ENCODE assay signal across 7 mouse cellular contexts in genomic region chr1:127459015-127459451, GRCm38 (mm10).
DNase-seq lines count a peak whose midpoint lies in the region; ATAC-seq and TF ChIP-seq lines count a peak whose summit lies in the region.

No protein-coding gene starts in this region.

- no peak overlapping the region for H3K4me2 ChIP-seq in forebrain, embryonic 12.5 days
- H3K4me2 ChIP-seq in hindbrain, embryonic 13.5 days, result no peak overlapping the region

- ATAC-seq in forebrain, embryonic 12.5 days (ENCODE audit: low FRiP score), result peak; percentile 84; the same call in 1 of the 2 replicates
- peak; percentile 80 for ATAC-seq in hindbrain, embryonic 13.5 days (ENCODE audit: low FRiP score)

- no peaks in the 10 kb centered on the region for H3K27me3 ChIP-seq in forebrain, embryonic 12.5 days
- no peaks in the 10 kb centered on the region for H3K27me3 ChIP-seq in hindbrain, embryonic 13.5 days

- no peak for TF ChIP-seq POLR2A in brain, embryonic 14.5 days (IDR thresholded peaks at IDR 0.05; ENCODE audit: borderline replicate concordance, extremely low read depth, insufficient read depth, insufficient read length, poor library complexity, severe bottlenecking)

- 16% methylated on average over 6 of the region's 6 CpGs for WGBS in forebrain, embryonic 12.5 days
- WGBS in hindbrain, embryonic 13.5 days, result 17% methylated on average over 6 of the region's 6 CpGs

- DNase-seq in Muller cell, postnatal 12 days (ENCODE audit: inconsistent ontology term), result peak; percentile 50
- DNase-seq in brain, embryonic 14.5 days (ENCODE audit: low read depth), result peak; percentile 95
- peak; percentile 54 to 64 for DNase-seq in layer of hippocampus, adult 8-10 months (ENCODE audit: low spot score in 2 of 2)
- DNase-seq in lung, postnatal 25 days (ENCODE audit: low spot score), result peak; percentile 48
- DNase-seq in right cerebral cortex, postnatal 10 days (ENCODE audit: low spot score in 2 of 2), result peak; percentile 76 to 80

- peaks cover 5% of the 10 kb centered on the region for H3K36me3 ChIP-seq in forebrain, embryonic 12.5 days (replicated peaks)
- peaks cover 9% of the 10 kb centered on the region; the same call in 1 of the 2 replicates for H3K36me3 ChIP-seq in hindbrain, embryonic 13.5 days

- TF ChIP-seq CTCF in brain, embryonic 14.5 days (IDR thresholded peaks at IDR 0.05; ENCODE audit: borderline replicate concordance, extremely low read depth, insufficient read depth, insufficient read length), result peak; percentile 89

- H3K4me1 ChIP-seq in forebrain, embryonic 12.5 days, result peaks cover 16% of the 10 kb centered on the region
- H3K4me1 ChIP-seq in hindbrain, embryonic 13.5 days (replicated peaks), result peaks cover 21% of the 10 kb centered on the region

- no peaks in the 10 kb centered on the region for H3K9me3 ChIP-seq in forebrain, embryonic 12.5 days
- no peaks in the 10 kb centered on the region for H3K9me3 ChIP-seq in hindbrain, embryonic 13.5 days

- H3K9ac ChIP-seq in forebrain, embryonic 12.5 days, result no peak overlapping the region
- peak overlapping the region; percentile 61; the same call in 1 of the 2 replicates for H3K9ac ChIP-seq in hindbrain, embryonic 13.5 days

- H3K4me3 ChIP-seq in forebrain, embryonic 12.5 days (replicated peaks), result no peak overlapping the region
- H3K4me3 ChIP-seq in hindbrain, embryonic 13.5 days, result no peak overlapping the region

- H3K27ac ChIP-seq in forebrain, embryonic 12.5 days, result no peak overlapping the region
- peak overlapping the region; percentile 74 for H3K27ac ChIP-seq in hindbrain, embryonic 13.5 days
